Mouse (Mus musculus) neutrophil, adult 83 days (primary cell): ENCODE measurements around the gene Gusb. TPM values are rescaled to one million over a fixed set of nuclear protein-coding genes. Genes with fewer than 3 reads are reported as not detected.

ENCODE experiments used
- total RNA-seq, 2 experiments: library from RNA; stranded (reverse); gene quantifications; one replicate each; pipeline ENCODE4 v1.2.4; 2023

The Gusb gene
- total RNA-seq = 10 to 100 TPM; 58.8 to 62.3 TPM

DNA sequence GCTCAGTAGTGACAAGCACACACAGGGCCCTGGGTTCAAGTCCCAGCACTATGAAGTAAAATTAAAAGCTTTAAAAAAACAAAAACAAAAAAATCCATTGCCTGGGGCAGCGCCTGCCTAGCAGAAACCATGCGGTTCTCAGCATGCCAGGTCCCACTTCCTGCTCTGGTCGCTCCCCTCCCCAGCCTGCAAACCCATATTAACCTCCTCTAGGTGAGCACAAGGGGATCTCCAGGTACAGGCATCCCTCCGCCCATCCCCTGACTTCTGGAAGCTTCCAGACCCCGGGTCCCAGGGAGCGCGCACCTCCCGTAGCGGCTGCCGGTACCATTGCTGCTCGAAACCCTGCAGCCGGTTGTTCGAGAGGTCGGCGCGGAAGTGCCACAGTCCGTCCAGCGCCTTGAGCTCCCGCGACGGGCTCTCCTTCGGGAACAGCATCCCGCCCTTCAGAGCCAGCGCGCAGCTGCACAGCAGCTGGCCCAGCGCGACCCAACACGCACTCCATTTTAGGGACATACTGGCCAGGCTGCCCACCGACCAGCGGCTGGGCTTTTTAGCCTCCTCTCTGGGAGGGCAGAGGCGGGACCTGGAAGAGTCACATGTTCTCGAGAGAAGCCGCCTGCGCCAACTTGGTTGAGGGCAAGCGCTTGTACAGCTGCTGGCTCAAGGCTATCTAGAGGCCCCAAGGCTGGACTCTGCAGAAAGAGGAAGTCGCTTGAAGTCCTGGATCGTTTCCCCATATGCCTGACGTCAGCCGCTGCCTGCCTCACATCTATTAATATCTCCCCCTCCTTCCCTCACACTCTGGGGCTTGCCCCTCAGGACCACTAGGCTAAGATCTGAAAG, at the start of gene Gusb:
TSS of gene Gusb (minus strand) at position 749 of the 846 bp plus-strand sequence.

DNA sequence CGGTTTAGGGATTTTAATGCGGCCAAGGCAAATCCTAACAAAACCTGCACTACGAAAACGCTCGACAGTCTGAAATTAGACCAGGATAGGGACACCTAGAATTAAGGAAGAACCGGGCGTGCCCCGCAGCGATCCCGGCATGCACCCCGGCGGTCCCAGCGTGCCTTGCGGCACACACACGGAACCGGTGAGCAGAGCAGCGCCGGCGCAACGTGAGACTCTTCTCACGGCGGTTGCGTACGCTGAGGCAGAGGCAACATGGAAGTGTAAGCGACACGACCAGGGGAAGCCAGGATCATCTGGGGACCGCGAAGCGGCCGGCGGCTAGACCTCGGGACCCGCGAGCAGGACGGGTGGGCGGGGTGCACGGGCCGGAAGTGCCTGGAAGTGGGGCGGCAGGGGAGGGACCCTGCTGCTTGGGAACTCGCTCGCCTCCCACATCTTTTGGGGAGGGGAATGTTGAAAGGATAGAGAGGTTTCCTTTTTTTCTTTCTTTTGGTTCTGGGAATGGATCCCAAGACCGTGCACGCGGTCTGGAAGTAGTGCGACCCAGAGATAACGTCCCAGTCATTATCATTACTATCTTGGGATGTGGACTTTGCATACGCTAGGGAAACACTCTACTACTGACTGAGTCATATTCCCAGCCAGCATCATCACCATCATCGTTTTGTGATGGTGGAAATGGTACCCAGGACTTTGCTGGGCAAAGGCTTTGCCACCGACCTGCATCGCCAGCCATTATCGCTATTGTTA, 26.5 kb upstream of the Gusb start, which contains the start of the genes Asl and Crcp:
TSS of gene Asl (minus strand) at position 106 of the 756 bp plus-strand sequence.
TSS of gene Crcp (plus strand) at position 149 of the 756 bp plus-strand sequence.

DNA sequence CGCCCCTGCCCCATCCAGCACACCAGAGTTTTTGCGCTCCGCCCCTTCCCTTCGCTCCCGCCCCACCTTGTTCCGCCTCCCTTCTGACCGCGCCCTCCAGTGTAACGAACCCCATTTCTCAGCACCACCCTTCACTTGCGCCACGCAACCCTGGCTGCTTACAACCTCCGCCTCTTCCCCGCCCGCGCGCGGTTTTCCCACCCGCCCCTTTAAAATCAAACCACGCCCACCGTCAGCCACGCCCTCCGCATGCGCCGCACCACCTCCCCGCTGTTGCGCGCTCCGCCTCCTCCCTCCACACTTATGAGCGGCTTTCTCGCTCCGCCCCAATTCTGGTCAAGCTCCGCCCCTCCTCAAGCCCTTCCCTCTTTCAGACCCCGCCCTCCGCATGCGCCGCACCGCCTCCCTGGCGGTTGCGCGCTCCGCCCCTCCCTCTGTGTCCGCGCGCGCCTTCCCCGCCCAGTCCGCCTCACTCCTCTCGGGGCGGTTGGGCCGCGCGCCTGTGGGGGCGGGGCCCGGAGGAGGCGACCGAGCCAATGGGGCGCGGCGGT, 61.3 kb downstream of the Gusb start, which contains the start of gene Vkorc1l1:
TSS of gene Vkorc1l1 (plus strand) at position 476 of the 551 bp plus-strand sequence.

Other genes starting within 250 kb of the Gusb start
- gene Psph, start 215.6 kb downstream of the Gusb start, total RNA-seq = 1 to 10 TPM; 5.8 to 7.3 TPM
- 1 to 10 TPM; 3.9 to 4.8 TPM for gene Sumf2, start 156.1 kb downstream of the Gusb start, total RNA-seq
- 100 to 1,000 TPM; 135 to 140 TPM for gene Chchd2, start 115.6 kb downstream of the Gusb start, total RNA-seq
- gene Zbed5, start 107.3 kb downstream of the Gusb start, total RNA-seq = not detected
- gene Phkg1, start 104.5 kb downstream of the Gusb start, total RNA-seq = under 1 TPM; 0.48 to 0.97 TPM
- gene Nupr1l, start 94.5 kb downstream of the Gusb start, total RNA-seq = 1 to 10 TPM; 1.5 to 1.8 TPM
- 10 to 100 TPM; 18.1 to 21.5 TPM for gene Vkorc1l1, start 61.1 kb downstream of the Gusb start, total RNA-seq
- gene Asl, start 26.2 kb upstream of the Gusb start, total RNA-seq = 10 to 100 TPM; 20.8 to 26.4 TPM
- gene Crcp, start 26.2 kb upstream of the Gusb start, total RNA-seq = 10 to 100 TPM; 21.8 to 23.1 TPM
- 1 to 10 TPM; 3.8 to 4.7 TPM for gene Tpst1, start 70.3 kb upstream of the Gusb start, total RNA-seq
- gene Kctd7, start 141.8 kb upstream of the Gusb start, total RNA-seq = 1 to 10 TPM; 6.2 to 6.6 TPM
- 10 to 100 TPM; 34.6 to 48.5 TPM for gene Rabgef1, start 168.7 kb upstream of the Gusb start, total RNA-seq
- 10 to 100 TPM; 37.4 to 52.7 TPM for gene Tmem248, start 214.0 kb upstream of the Gusb start, total RNA-seq